Mouse (Mus musculus): ENCODE measurements around the gene Morc2a. TPM values are rescaled to one million over a fixed set of nuclear protein-coding genes. Genes with fewer than 3 reads are reported as not detected.

Morc2a gene
- polyA plus RNA-seq, 1 experiment = 0.22 TPM

GRCm38 (mm10) chr11:3722861-3723260 lies 73.9 kb downstream of the Morc2a start:
- Histone ChIP-seq H3K9me3 (ENCODE audit: control insufficient read depth, low read length) (no peaks in the 10 kb centered on the region), H3K36me3 (ENCODE audit: control insufficient read depth) (no peaks in the 10 kb centered on the region), H3K4me3 (replicated peaks) (no peak overlapping the region), H3K27me3 (ENCODE audit: control insufficient read depth) (no peaks in the 10 kb centered on the region), H3K4me1 (ENCODE audit: control insufficient read depth) (no peaks in the 10 kb centered on the region)
- TF ChIP-seq GATA1 (IDR thresholded peaks at IDR 0.05; ENCODE audit: low read length) = no peak
- TF ChIP-seq TAL1 (IDR thresholded peaks at IDR 0.05; ENCODE audit: low read length) = no peak

GRCm38 (mm10) chr11:3723910-3724309 lies 74.9 kb downstream of the Morc2a start:
- Histone ChIP-seq H3K4me1 (ENCODE audit: control insufficient read depth) (no peaks in the 10 kb centered on the region), H3K9me3 (ENCODE audit: control insufficient read depth, low read length) (no peaks in the 10 kb centered on the region), H3K4me3 (replicated peaks) (no peak overlapping the region), H3K36me3 (ENCODE audit: control insufficient read depth) (no peaks in the 10 kb centered on the region), H3K27me3 (ENCODE audit: control insufficient read depth) (no peaks in the 10 kb centered on the region)
- TF ChIP-seq TAL1 (IDR thresholded peaks at IDR 0.05; ENCODE audit: low read length) (no peak), GATA1 (IDR thresholded peaks at IDR 0.05; ENCODE audit: low read length) (no peak)

- Histone ChIP-seq H3K36me3 (ENCODE audit: control insufficient read depth) (no peaks in the 10 kb centered on the region), H3K27me3 (ENCODE audit: control insufficient read depth) (no peaks in the 10 kb centered on the region), H3K4me3 (replicated peaks) (no peak overlapping the region), H3K4me1 (ENCODE audit: control insufficient read depth) (no peaks in the 10 kb centered on the region), H3K9me3 (ENCODE audit: control insufficient read depth, low read length) (no peaks in the 10 kb centered on the region)
- no peak for TF ChIP-seq GATA1 (IDR thresholded peaks at IDR 0.05; ENCODE audit: low read length)
- no peak for TF ChIP-seq TAL1 (IDR thresholded peaks at IDR 0.05; ENCODE audit: low read length)
These were observed 75.7 kb downstream of the Morc2a start for GRCm38 (mm10) chr11:3724726-3725125.

DNA sequence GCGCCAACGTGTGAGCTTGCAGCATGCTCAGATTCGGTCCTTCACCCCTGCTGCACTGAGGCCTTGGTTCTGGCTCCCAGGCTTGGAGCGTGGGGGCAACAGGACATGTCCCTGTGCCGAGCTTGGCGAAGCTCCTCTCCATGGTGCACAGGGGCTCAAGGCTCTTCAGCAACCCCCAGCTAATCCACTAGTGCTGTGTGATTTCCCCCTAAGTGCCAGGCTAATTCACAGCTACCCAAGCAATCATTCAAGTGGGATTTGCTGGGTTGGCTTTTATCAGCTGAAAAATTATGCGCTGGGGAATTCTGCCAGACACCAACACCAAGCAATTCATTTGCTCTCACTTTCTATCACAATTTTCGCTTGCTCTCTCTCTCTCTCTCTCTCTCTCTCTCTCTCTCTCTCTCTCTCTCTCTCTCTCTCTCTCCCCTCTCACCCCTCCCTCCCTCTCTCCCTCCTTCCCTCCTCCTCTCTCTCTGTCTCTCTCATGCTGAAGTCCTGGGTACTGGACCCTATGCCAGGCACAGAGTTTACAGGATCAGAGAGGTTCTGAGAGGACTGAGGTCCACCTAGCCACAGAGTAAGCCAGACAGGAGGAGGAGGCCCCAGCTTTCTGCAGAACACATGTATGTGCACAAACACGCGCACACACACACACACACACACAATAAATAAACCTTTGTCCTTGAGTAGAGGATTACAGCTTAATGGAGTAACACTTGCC lies 76.5 kb downstream of the Morc2a start:
- no peaks in the 10 kb centered on the region for H3K36me3 ChIP-seq (ENCODE audit: control insufficient read depth)
- H3K9me3 ChIP-seq (ENCODE audit: control insufficient read depth, low read length) = no peaks in the 10 kb centered on the region
- no peak overlapping the region for H3K4me3 ChIP-seq (replicated peaks)
- TF ChIP-seq TAL1 (IDR thresholded peaks at IDR 0.05; ENCODE audit: low read length) (no peak), GATA1 (IDR thresholded peaks at IDR 0.05; ENCODE audit: low read length) (no peak)
- H3K27me3 ChIP-seq (ENCODE audit: control insufficient read depth) = no peaks in the 10 kb centered on the region
- no peaks in the 10 kb centered on the region for H3K4me1 ChIP-seq (ENCODE audit: control insufficient read depth)

DNA sequence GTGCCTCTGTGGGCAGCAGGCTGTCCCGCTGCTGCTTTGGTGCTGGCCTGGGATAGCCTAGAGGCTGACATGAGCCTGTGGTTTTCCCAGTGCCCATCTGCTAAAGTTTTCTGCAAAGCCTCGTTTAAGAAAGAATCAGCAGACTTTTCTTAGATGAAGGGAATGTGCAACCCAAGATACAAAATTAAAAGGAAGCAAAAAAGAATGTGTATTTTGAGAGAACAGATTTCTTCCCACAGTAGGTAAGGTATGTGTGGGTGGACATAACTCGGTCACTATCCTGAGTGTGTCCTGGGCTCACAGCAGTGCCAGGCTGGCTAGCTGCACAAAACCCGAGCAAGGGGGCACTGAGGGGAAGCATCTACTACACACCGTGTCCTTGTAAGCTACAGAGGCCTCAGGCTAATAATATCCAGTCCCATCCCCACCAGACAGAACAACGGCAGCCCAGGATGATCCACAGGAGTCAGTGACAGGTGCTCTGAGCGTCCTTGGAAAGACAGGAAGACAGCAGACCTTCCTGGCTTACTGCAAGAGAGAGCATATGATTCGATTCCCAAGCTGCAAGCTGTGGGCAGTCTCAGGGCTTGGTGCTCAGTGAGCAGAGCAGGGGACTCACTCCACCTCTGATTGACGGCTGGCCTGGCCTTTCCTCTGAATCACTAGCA lies 78.6 kb downstream of the Morc2a start:
- H3K4me3 ChIP-seq (replicated peaks) = no peak overlapping the region
- H3K9me3 ChIP-seq (ENCODE audit: control insufficient read depth, low read length) = no peaks in the 10 kb centered on the region
- H3K4me1 ChIP-seq (ENCODE audit: control insufficient read depth) = no peaks in the 10 kb centered on the region
- no peaks in the 10 kb centered on the region for H3K27me3 ChIP-seq (ENCODE audit: control insufficient read depth)
- no peaks in the 10 kb centered on the region for H3K36me3 ChIP-seq (ENCODE audit: control insufficient read depth)
- TF ChIP-seq GATA1 (IDR thresholded peaks at IDR 0.05; ENCODE audit: low read length) (no peak), TAL1 (IDR thresholded peaks at IDR 0.05; ENCODE audit: low read length) (no peak)

DNA sequence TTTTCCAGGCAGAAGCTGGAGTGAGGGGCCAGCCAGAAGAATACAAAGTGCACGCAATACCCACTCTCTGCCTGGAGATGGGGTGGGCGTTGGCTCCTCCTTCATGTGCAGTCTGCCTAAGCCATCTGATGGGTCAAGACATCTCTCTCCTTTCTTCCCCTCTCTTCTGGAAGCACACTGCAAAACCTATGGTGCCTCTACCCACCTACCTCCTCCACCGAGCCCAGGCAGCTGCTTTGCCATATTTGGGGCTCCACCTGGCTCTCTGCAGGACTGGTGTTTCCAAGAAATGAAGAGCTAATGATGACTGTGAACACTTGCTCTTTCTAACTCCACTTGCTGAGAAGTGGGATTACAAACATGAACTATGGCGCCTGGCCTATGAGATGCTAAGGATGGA lies 82.5 kb downstream of the Morc2a start:
- no peaks in the 10 kb centered on the region for H3K9me3 ChIP-seq (ENCODE audit: control insufficient read depth, low read length)
- no peak overlapping the region for H3K4me3 ChIP-seq (replicated peaks)
- no peaks in the 10 kb centered on the region for H3K36me3 ChIP-seq (ENCODE audit: control insufficient read depth)
- no peak for TF ChIP-seq GATA1 (IDR thresholded peaks at IDR 0.05; ENCODE audit: low read length)
- no peaks in the 10 kb centered on the region for H3K4me1 ChIP-seq (ENCODE audit: control insufficient read depth)
- H3K27me3 ChIP-seq (ENCODE audit: control insufficient read depth) = no peaks in the 10 kb centered on the region

DNA sequence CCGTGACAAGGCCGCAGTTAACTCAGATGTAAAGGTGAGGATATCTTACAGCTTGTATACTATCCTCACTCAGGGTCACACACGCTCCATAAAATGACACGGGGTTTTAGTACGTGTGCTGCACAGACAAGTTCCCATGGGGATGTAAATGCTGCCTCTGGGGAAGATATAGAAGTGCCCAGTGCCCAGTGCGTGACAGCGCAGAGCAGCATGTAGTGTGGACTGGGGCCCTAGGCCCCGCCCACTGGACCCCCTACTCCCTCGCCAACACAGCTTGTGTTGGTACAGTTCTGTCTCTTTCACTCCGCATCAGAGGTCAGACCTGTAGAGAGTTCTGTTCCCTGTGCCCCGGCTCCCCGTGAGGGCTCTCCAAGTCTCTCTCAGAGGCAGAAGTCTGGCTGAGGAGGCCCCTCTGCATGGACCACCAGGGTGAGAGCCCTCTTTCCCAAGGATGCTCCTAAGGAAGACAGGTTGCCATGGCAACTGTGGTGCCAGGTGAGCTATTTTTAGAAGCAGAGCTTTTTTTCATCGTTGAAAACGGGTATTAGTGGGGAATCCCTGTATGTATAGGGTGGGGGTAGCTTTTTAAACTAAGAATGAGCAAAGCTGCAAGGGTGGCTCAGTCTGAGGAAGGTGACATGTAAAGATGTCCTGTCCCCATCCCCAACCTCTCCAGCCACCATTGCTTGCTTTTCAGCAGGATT lies 85.1 kb downstream of the Morc2a start:
- Histone ChIP-seq H3K27me3 (ENCODE audit: control insufficient read depth) (no peaks in the 10 kb centered on the region), H3K4me1 (ENCODE audit: control insufficient read depth) (no peaks in the 10 kb centered on the region), H3K4me3 (replicated peaks) (no peak overlapping the region), H3K9me3 (ENCODE audit: control insufficient read depth, low read length) (no peaks in the 10 kb centered on the region), H3K36me3 (ENCODE audit: control insufficient read depth) (no peaks in the 10 kb centered on the region)
- TF ChIP-seq TAL1 (IDR thresholded peaks at IDR 0.05; ENCODE audit: low read length) = no peak

- TF ChIP-seq TAL1 (IDR thresholded peaks at IDR 0.05; ENCODE audit: low read length) (no peak), GATA1 (IDR thresholded peaks at IDR 0.05; ENCODE audit: low read length) (no peak)
- no peaks in the 10 kb centered on the region for H3K4me1 ChIP-seq (ENCODE audit: control insufficient read depth)
- H3K4me3 ChIP-seq (replicated peaks) = no peak overlapping the region
- H3K36me3 ChIP-seq (ENCODE audit: control insufficient read depth) = no peaks in the 10 kb centered on the region
- no peaks in the 10 kb centered on the region for H3K9me3 ChIP-seq (ENCODE audit: control insufficient read depth, low read length)
- H3K27me3 ChIP-seq (ENCODE audit: control insufficient read depth) = no peaks in the 10 kb centered on the region
These were observed 86.7 kb downstream of the Morc2a start for GRCm38 (mm10) chr11:3735715-3736114.

GRCm38 (mm10) chr11:3738778-3739177 lies 89.8 kb downstream of the Morc2a start:
- H3K9me3 ChIP-seq (ENCODE audit: control insufficient read depth, low read length) = no peaks in the 10 kb centered on the region
- no peaks in the 10 kb centered on the region for H3K4me1 ChIP-seq (ENCODE audit: control insufficient read depth)
- TF ChIP-seq TAL1 (IDR thresholded peaks at IDR 0.05; ENCODE audit: low read length) (no peak), GATA1 (IDR thresholded peaks at IDR 0.05; ENCODE audit: low read length) (no peak)

More at GRCm38 (mm10) chr11:3738778-3739177, 89.8 kb downstream of the Morc2a start:
- Histone ChIP-seq H3K27me3 (ENCODE audit: control insufficient read depth) (no peaks in the 10 kb centered on the region; the same call in 1 of the 2 replicates), H3K36me3 (ENCODE audit: control insufficient read depth) (no peaks in the 10 kb centered on the region), H3K4me3 (replicated peaks) (no peak overlapping the region)

Other genes starting within 250 kb of the Morc2a start
- 1.4 and 1.6 TPM in 2 replicates for gene Limk2, start 240.0 kb upstream of the Morc2a start, polyA plus RNA-seq (2012)
- gene Rnf185, start 196.8 kb upstream of the Morc2a start, polyA plus RNA-seq (2012) = 0.06 and 0.08 TPM in 2 replicates
- gene Pla2g3, start 160.9 kb upstream of the Morc2a start, polyA plus RNA-seq (2012) = 0.01 TPM in 1 of 2 replicates, not detected in the other
- gene Inpp5j, start 144.4 kb upstream of the Morc2a start, polyA plus RNA-seq (2012) = 0.01 TPM in 1 of 2 replicates, not detected in the other
- gene Selenom, start 134.5 kb upstream of the Morc2a start, polyA plus RNA-seq (2012) = 0.37 and 0.41 TPM in 2 replicates
- gene Smtn, start 108.6 kb upstream of the Morc2a start, polyA plus RNA-seq (2012) = 0.65 and 0.67 TPM in 2 replicates
- gene Osbp2, start 214.7 kb downstream of the Morc2a start, polyA plus RNA-seq (2012) = not detected in 2 replicates
- gene 4921536K21Rik, start 245.9 kb downstream of the Morc2a start, polyA plus RNA-seq (2012) = 0.02 TPM in 1 of 2 replicates, not detected in the other
- not detected in 2 replicates for gene Dusp18, start 246.0 kb downstream of the Morc2a start, polyA plus RNA-seq (2012)

All from erythroblast, embryonic 14.5 days (primary cell).